Mouse (Mus musculus): ENCODE measurements around the gene Olfr450.

The Olfr450 gene

DNA sequence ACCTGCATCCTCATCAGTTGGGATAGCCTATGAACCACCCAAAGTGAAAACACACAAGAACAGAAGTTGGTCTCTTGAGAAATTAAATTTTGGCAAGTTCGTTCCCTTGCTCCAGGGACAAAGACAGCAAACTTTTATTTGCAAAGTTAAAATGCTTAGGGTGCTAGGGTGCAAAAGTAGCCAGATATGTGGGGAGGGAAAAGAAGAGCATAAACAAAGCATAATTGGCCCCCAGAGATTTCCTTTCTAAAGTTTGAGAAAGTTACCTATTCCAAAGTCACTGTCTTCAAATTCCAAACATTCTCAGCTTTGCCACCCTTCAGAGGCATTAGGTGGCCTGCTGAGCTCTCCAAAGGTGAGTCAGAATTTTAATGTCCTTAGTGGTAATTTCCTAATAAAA is at the start of gene Olfr450:
Gene Olfr450, plus strand, starts transcription at position 301 of the 400 bp plus-strand sequence.
- DNase-seq (ENCODE audit: low spot score in 2 of 2), result no peak

DNA sequence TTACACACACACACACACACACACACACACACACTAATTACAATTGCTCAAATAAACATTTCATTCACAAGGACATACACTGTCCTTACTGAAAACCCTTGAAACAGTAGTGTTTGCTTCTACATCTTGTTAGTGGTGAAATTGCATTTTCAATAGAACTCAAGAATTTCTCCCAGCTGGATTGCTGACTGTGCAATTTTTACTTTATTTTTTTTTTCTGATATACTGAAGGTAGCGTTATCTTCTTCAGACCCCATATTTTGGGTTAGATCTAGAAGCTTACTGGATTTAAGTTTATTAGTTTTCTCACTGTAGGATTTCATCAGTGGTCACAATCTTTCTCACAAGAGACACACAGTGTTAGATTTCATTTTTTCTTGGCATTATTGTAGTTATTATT is 34.7 kb upstream of the Olfr450 start:
- no peak for DNase-seq (ENCODE audit: low spot score in 2 of 2)

DNA sequence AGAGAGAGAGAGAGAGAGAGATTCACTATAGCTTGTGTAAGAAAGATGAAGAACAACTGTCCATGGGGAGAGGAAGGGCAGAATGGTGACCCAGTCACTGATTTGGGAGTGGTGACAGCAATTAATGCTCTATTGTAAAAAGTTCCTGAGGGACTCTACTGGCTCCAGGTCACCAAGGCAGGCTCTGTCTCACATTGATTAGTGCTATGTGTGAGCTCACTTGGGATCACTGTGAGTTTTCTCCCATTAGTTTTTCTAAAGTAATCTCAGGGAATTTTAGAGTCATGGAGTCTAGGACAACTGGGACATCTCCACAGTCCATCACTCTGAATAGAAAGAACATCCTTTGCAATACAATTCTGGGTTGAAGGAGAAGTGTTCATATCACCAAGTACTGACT is 26.9 kb upstream of the Olfr450 start, which contains the start of gene Olfr452:
Gene Olfr452, plus strand, starts transcription at position 301 of the 400 bp plus-strand sequence.
- no peak for DNase-seq (ENCODE audit: low spot score in 2 of 2)

DNA sequence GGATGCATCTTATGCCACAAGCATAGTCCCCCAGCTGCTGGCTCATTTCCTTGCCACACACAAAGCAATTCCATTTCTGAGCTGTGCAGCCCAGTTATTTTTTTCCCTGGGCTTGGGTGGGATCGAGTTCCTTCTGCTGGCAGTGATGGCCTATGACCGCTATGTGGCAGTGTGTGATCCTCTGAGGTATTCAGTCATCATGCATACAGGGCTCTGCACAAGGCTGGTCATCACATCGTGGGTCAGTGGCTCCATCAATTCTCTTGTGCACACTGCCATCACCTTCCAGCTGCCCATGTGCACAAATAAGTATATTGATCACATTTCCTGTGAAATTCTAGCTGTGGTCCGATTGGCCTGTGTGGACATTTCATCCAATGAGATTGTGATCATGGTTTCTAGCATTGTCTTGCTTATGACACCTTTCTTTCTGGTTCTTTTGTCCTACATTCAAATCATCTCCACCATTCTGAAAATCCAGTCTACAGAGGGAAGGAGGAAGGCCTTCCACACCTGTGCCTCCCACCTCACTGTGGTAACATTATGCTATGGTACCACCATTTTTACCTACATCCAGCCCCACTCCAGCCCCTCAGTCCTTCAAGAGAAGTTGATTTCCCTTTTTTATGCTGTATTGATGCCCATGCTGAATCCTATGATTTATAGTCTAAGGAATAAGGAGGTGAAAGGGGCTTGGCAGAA is 21.3 kb upstream of the Olfr450 start:
- DNase-seq (ENCODE audit: low spot score in 2 of 2), result no peak

DNA sequence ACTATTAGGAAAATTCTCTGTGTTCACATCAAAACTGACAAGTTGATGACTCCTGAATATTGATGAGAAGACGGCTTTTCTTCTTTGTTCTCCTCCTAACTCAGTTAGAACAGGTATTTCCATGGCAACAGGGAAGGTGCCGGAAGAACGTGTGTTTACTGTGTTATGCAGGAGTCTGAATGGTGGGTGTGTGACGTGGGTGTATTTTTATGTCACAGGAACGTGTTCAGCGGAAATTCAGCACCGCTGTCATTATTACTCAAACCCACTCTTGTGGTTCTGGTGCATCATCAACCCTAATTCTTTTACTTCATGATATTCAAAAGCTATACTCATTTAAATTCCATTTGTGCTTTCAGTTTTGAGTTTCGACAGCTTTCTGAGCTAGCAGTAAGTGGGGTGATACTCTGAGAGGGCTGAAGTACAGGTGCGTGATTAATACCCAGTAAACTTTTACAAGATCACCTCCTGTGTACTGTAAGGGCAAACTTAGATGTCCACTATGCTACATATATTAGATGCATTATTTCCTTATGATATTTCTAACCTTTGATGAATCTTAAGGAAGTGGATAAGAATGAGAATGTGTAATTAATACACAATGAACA is 20.7 kb upstream of the Olfr450 start:
- DNase-seq (ENCODE audit: low spot score in 2 of 2), result no peak

DNA sequence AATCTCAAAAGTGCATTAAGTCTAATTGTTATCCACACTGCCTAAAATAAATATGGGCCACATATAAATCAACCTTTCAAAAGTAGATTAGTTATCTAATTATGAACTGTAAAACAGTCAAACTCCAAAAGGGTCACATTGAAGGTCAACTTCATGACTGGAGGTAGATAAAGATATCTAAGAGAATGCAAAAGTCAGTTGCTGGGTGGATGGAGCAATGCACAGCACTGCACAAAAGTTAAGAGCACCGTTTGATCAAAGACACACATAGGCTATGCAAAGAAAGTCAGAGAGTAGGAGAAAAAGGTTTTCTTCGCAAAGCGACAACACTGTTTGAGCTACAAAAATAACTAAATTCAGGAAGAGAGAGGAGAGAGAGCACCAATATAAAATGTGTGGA is 16.8 kb upstream of the Olfr450 start:
- no peak for DNase-seq (ENCODE audit: low spot score in 2 of 2)

DNA sequence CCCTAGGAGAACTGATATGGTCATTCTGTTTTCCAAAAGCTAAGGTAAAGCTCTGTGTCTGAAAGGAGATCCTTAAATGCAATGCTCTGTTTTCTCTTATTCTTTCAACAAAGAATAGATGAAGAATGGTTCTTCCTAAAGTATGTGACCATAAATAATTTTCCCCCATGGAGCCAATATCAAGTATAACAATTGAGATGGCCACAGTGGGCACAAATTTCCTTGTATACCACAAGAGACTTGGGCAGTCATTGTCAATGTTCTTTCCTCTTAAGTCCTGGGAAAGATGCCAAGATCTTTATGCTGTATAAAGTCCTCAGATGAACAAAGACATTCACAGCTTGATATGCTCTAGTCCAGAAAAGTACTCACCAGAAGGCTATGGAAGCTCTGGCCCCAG is 22.3 kb downstream of the Olfr450 start, which contains the start of gene Olfr449:
Gene Olfr449, plus strand, starts transcription at position 301 of the 400 bp plus-strand sequence.
- no peak for DNase-seq (ENCODE audit: low spot score in 2 of 2)

DNA sequence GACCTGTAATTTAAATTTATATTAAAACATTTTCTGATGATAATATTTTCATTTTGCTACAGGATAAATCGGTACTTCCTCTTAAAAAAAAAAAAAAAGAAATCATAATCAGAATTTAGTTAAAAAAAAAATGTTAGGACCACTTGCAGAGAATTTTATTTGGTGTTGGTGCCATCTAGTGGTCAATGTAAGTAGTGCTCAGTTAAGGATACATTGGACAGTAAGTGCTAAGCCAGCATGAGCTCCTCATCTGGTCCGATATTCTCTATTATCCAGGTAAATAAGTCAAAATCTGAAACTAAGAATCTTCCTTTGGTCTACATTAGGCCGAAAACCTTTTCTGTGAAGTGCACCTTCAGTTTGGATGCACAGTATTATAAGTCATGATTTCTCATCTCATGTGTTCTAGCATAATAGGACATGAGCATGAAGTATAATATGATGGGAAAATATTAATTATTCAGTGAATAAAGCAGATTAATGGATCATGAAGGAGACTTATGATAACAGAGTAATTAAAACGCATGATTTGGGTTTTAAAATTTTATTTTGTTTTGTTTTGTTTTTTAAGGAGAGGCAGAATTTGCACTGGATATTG is 48.6 kb downstream of the Olfr450 start:
- no peak for DNase-seq (ENCODE audit: low spot score in 2 of 2)
